Mouse (Mus musculus): Measurements from ENCODE around the gene Foxe1.
A peak's percentile ranks its signal among the peaks of the same experiment; 100 is the strongest.

The Foxe1 gene

GRCm38 (mm10) chr4:46347580-46348515 is 4.4 kb downstream of the Foxe1 start:
- peak; percentile 24 for DNase-seq

- peak; percentile 2 for DNase-seq
Observed at GRCm38 (mm10) chr4:46348897-46349296, 5.5 kb downstream of the Foxe1 start.

DNA sequence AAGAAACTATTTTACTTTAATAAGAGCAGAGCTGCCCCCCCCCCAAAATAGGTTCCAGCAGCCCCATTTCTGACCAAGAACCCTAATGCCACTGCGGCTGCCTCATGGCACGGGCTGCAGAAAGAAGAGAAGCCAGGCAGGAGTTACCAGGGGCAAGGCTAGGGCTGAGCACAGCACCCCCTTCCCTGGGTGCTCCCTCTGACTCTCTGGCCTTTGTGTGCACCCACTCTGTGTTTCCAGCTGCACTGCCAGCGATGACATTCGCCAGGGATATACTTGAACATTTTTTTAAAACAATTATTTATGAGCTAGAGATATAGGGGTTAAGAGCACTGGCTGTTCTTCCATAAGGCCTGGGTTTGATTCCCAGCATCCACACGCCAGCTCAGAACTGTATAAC is 6.1 kb downstream of the Foxe1 start:
- DNase-seq: no peak

GRCm38 (mm10) chr4:46353045-46353444 is 9.6 kb downstream of the Foxe1 start:
- DNase-seq: no peak

DNA sequence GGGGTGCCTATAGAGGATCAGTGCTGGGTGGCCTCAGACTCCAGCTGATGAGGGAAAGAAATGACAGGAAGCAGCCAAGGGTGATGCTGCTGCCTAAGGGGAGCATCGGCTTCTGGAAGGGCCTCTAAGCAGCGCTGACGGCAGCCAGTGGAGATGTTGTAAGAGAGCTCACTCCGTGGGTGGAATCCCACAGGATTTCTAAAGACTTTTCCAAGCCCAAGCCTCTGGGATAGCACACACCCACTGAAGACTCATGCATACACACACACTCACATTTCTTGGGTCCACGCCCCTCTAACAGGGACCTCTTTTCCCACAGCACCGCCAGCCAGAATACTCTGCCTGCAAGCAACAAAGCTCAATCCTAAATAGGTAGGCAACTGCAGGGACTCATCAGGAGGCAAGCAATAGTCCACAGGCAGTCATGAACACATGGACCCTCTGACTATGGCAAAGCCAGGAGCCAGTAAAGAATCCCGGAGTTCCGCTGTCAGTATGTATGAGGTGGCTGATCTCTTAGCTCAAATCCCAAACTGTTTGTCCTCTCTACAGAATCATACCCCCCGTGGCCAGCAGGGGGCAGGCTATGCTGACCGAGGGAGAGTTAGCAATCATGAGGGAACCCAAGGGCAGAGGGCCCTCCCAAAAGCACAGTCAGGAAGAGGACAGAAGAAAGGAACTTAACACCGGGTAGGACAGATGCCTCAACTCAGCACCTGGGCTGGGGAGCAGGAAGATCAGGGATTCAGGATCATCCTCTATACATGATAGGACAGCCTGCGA is 13.1 kb downstream of the Foxe1 start:
- DNase-seq: peak; percentile 77

GRCm38 (mm10) chr4:46359539-46360253 is 16.3 kb downstream of the Foxe1 start:
- no peak for DNase-seq

DNA sequence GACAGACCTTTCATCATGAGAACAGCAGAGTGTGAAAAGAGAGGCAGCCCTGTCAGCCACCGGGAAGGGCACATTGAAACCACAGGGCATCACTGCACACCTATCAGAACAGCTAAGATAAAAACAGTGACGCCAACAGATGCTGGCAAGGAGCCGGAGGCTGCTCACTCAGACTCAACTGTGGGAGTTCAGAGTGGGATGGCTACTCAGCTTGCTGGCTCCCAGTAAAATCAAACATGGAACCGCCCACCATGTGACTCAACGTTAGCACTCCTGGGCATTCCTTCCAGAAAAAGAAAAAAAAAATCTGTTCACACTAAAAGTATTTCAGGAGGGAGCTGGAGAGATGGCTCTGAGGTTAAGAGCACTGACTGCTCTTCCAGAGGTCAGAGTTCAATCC is 17.8 kb downstream of the Foxe1 start:
- DNase-seq: no peak

- no peak for DNase-seq
Observed at GRCm38 (mm10) chr4:46364360-46364759, 21.0 kb downstream of the Foxe1 start.

DNA sequence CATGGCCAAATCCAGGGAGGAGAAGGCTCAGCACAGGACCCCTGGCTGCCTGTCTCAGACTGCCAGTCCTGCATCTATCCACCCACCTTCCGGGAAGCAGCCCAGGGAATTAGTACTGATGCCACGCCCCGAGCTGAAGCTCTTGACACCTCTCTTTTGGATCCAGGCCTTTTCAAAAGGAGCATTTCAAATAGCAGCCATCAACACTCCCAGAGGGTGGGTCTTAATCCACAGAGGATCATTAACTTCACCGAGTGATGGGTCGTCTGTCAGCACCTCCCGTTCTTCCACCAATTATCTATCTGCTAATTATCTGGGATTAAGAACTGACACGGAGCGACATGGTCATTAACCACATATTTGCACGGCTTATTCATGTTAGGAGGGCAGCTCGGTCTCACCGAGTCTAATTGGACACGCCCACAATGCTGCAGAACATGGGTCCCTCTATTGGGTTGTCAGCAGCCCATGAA is 24.1 kb downstream of the Foxe1 start:
- peak; percentile 84 for DNase-seq

- DNase-seq: no peak
Observed at GRCm38 (mm10) chr4:46369070-46369469, 25.7 kb downstream of the Foxe1 start.

- DNase-seq: no peak
Observed at GRCm38 (mm10) chr4:46370406-46370805, 27.0 kb downstream of the Foxe1 start.

GRCm38 (mm10) chr4:46371030-46371429 is 27.6 kb downstream of the Foxe1 start:
- peak; percentile 75 for DNase-seq

DNA sequence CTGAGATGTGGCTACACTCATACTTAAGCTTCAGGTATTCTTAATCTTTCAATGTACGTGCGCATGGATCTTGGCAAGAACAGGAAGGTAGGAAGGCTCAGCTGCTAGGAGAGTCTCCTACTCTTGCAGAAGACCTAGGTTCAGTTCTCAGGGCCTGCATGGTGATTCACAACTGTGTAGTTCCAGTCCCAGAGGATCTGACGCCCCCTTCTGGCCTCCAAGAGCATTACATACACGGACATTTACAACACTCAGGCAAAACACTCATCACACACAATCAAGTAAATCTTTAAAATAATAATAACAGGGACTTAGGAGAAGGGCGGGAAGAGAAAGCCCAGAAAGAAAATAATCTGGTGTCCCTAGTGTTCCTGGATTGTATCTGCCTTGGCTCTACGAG is 31.0 kb downstream of the Foxe1 start:
- no peak for DNase-seq

DNA sequence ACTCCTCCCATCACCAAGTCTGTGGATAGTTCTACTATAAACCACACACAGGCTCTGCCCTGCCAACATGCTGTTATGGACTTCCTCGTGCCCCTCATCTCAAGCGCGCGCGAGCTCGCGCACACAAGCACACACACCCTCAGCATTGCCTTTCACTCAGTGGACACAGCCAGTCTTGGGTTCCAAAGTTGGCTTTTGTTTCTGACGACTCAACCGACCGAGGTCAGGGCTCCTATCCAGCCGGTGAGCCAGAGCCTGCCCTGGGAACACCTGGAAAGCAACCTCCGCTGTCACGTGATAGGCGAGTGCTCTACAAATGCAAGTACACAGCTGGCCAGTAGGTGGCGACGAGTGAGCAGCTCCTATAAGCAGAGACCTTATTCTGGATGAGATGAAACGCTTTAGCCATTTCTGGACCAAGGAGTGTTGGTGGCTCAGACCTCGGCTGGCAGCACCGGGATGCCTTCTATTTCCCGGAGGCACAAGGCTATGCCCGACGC is 31.5 kb downstream of the Foxe1 start:
- peak; percentile 85 for DNase-seq

DNA sequence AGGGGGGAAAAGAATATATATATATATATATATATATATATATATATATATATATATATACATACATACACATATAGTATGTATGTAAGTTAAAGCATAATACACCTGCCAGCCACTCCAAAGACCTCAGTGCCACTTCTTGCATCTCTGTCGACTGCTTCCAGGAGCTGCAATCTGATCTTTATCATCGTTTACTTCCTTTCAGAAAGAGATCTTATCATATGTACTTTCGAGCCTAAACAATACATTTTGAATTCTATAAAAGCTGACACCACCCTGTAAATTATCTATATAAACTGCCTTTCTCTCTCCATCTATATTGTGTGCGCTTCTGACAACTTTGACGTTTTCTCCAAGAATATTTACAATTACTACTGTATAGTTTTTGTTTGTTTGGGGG is 45.1 kb downstream of the Foxe1 start:
- DNase-seq: no peak

DNA sequence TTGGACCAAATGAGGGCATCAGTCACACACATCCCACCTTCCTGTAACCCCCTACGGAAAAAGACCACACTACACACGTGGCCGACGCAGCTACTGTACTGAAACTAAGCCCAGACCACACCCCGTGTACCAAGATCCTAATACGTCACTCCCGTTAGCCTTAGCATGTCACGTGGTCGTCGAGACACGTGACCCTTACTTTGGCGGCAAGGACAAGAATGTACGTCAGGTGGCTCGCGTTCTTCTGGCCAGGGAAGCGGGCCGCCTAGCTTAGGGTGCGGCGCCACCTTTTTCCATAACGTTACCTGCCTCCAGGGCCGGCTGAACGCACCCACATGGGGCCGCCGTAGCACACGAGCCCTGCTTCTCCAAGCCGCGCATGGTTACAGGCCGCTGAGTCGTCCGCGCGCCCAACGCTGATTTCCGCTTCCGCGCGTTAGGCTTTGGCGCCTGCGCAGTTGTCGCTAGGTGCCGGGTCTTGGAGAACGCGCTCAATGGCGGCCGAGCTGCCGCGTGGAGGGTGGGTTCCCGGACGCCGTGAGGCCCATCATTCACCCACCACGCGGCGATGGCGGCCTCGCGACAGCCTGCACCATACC is 45.7 kb downstream of the Foxe1 start, which contains the start of gene Trmo:
Trmo (minus strand) TSS at position 425 of the 599 bp plus-strand sequence.
- DNase-seq: peak; percentile 99

- DNase-seq: peak; percentile 70
Observed at GRCm38 (mm10) chr4:46389612-46390341, 46.4 kb downstream of the Foxe1 start.

DNA sequence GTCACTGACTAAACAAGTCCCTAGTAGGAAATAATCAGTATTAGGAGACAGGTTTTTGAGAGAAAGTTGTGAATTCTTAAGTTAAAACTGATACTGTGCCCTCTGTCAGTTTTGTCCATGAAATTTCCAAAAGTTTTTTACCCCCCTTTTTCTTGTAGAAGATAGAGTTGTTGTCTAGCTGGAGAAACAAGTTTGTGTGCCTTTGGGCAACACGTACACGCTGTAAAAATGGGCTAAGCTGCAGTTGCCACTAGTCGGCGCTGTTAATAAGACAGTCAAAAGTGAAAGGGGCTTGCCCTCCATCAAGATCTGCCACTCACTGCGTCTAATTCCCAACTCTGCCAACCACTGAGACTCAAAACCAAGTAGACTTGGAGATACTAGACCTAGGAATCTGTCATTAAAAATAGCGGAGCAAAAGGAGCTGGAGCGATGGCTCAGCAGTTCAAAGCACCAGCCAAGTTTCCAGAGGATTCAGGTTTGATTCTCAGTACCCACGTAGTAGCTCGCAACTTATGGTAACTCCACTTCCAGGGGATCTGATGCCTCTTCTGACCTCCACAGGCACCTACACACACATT is 47.1 kb downstream of the Foxe1 start:
- DNase-seq: peak; percentile 90

DNA sequence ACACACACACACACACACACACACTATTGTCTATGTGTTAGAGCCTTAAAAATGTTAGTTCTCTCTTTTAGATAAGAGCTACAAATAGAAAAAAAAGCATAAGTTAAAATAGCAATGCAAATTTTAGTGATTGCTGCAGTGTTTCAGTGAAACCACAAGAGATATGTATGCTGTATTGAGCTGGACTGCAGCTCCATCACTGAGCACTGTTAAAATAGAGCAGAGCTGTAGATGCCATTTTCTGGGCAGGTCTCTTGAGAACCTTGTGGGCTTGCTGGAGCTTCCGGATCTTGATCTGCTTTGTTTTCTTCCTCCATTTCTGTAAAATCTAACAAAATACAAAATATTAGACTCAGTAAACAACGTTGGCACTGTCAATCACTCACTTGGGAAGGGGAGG is 51.0 kb downstream of the Foxe1 start:
- no peak for DNase-seq

- no peak for DNase-seq
Observed at GRCm38 (mm10) chr4:46395736-46396135, 52.3 kb downstream of the Foxe1 start.

All from retina, postnatal 1 day (tissue).